Mouse (Mus musculus): ENCODE measurements around the gene Srl. TPM values are rescaled to one million over a fixed set of nuclear protein-coding genes. Genes with fewer than 3 reads are reported as not detected.

The Srl gene
- polyA plus RNA-seq, 1 experiment from 2014 or later, result 28.9 TPM

DNA sequence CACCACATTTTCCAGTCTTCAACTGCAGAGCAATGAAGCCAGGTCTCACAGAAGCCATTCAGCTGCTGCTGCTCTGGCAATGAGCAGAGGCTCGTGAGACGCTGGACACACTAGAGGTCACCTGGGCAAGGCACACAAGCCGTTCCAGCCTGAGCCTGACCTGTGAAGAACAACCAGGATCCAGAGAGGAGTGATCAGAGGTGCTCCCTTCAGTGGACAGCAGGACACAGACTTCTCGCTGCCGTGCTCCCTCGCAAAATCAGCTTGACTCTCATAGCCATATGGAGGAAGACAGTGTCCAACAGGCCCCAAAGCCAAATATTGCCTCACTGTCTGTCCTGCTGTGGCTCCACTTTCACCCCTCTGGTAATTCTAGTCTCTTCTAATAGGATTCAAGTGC is 92.2 kb downstream of the Srl start:
- H3K4me1 ChIP-seq (replicated peaks), result no peaks in the 10 kb centered on the region
- 88% methylated on average over 6 of the region's 6 CpGs for WGBS
- ATAC-seq (ENCODE audit: low read depth), result no peak
- no peaks in the 10 kb centered on the region for H3K36me3 ChIP-seq
- H3K9me3 ChIP-seq, result no peaks in the 10 kb centered on the region
- no peak overlapping the region for H3K9ac ChIP-seq
- H3K27ac ChIP-seq (replicated peaks), result no peak overlapping the region
- no peaks in the 10 kb centered on the region for H3K27me3 ChIP-seq
- H3K4me3 ChIP-seq, result no peak overlapping the region
- no peak overlapping the region for H3K4me2 ChIP-seq

DNA sequence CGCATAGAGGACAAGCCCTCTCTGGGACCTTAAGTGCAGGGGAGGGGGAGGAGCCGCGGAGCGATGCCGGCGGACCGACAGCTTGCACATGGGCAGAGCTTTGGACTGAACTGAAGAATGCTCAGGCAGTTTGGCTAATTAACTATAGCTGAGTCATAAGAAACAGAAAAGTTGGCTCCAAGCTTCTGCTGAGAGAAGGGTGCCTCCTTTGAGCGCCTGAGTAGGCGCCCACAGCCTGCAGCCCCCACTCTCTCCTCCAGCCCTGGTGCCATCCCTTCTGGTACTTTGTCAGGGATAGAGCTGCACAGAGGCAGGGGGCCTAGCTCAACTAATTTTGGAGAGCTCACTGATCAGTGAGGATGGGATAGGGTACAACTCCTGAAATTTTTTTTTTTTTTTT is 93.4 kb downstream of the Srl start:
- Histone ChIP-seq H3K4me3 (no peak overlapping the region), H3K9me3 (no peaks in the 10 kb centered on the region), H3K36me3 (no peaks in the 10 kb centered on the region), H3K4me2 (no peak overlapping the region), H3K9ac (no peak overlapping the region), H3K27ac (replicated peaks) (no peak overlapping the region), H3K4me1 (replicated peaks) (no peaks in the 10 kb centered on the region), H3K27me3 (no peaks in the 10 kb centered on the region)
- no peak for ATAC-seq (ENCODE audit: low read depth)
- 61% methylated on average over 9 of the region's 9 CpGs for WGBS

DNA sequence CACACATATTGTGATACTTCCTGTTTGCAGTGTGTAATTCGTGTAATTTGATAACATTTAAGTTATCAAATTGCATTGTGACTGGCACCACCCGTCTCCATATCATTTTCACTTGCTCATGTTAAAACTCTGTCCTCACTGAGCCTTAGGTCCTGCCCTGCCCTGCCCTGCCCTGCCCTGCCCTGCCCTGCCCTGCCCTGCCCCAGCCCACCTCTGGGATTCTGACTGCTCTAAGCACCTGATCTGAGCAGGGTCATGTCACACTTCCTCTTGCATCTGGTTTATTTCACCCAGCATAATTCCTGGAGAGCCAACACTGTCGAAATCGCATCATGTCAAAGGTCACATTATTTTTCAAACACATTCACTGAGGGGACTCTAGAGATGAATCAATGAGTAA is 95.2 kb downstream of the Srl start:
- Histone ChIP-seq H3K27me3 (no peaks in the 10 kb centered on the region), H3K9me3 (no peaks in the 10 kb centered on the region), H3K4me1 (replicated peaks) (no peaks in the 10 kb centered on the region), H3K9ac (no peak overlapping the region), H3K27ac (replicated peaks) (no peak overlapping the region), H3K36me3 (no peaks in the 10 kb centered on the region), H3K4me3 (no peak overlapping the region), H3K4me2 (no peak overlapping the region)
- ATAC-seq (ENCODE audit: low read depth), result no peak
- 80% methylated on average over 4 of the region's 4 CpGs for WGBS

DNA sequence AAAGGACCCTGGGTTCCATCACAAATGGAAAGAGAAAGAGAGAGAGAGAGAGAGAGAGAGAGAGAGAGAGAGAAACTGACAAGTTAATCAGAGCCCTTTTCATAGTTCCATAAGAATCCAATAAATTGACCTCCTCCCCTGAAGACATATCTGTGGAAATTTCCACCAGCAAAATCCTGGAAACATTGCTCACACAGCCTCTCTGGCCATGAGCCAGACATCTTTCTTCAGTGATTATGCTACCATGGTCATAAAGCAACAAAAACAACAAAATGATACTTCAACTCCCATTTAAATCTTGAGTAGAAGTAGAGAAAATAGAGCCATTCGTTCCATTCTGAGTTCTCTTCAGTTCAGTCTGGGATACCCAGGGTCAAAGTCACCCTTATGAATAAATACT is 97.2 kb downstream of the Srl start:
- H3K4me3 ChIP-seq, result no peak overlapping the region
- H3K4me2 ChIP-seq, result no peak overlapping the region
- no peak for ATAC-seq (ENCODE audit: low read depth)
- no peaks in the 10 kb centered on the region for H3K9me3 ChIP-seq
- H3K36me3 ChIP-seq, result no peaks in the 10 kb centered on the region
- no peaks in the 10 kb centered on the region for H3K27me3 ChIP-seq
- H3K9ac ChIP-seq, result no peak overlapping the region
- WGBS, result 79% methylated on average over 1 of the region's 1 CpGs
- H3K4me1 ChIP-seq (replicated peaks), result no peaks in the 10 kb centered on the region
- H3K27ac ChIP-seq (replicated peaks), result no peak overlapping the region

DNA sequence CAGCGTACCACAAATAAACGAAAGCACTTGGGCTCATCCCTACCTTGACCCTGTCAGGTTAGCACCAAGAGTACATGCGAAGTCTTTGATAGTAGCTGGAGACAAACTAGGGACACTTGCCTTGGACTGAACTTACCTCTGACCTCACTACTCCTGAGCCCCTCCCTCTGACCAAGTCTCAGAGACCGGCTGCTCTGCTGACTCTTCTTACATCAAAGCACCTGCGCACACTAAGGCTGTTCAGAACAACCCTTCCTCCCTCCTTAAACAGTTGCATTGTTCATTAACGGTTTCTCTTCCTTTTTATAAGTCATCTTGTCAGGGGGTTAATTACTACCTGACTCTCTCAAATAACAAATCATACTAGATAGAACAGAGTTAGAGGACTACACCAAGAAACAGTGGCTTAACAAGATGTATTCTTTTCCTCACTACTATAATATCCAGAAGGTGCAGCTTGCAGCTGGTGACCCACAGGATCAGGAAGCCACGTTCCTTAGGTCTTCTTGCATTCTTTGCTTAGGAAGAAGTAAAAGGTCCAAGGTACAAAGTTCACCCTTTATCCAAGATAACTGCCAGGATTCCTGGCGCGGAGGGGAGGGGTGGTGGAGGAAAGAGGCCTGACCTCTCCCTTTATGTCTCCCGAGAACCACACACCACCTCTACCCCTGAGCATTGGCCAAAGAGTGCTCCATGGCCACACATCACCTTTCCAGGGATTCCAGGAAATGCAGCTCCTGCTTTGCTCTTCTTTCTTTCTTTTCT is 102.1 kb downstream of the Srl start:
- WGBS, result 73% methylated on average over 10 of the region's 10 CpGs
- no peak overlapping the region for H3K9ac ChIP-seq
- no peak for ATAC-seq (ENCODE audit: low read depth)
- H3K4me2 ChIP-seq, result no peak overlapping the region
- H3K9me3 ChIP-seq, result no peaks in the 10 kb centered on the region
- no peak overlapping the region for H3K27ac ChIP-seq (replicated peaks)
- no peaks in the 10 kb centered on the region for H3K27me3 ChIP-seq
- H3K4me3 ChIP-seq, result no peak overlapping the region
- H3K36me3 ChIP-seq, result no peaks in the 10 kb centered on the region
- H3K4me1 ChIP-seq (replicated peaks), result no peaks in the 10 kb centered on the region

DNA sequence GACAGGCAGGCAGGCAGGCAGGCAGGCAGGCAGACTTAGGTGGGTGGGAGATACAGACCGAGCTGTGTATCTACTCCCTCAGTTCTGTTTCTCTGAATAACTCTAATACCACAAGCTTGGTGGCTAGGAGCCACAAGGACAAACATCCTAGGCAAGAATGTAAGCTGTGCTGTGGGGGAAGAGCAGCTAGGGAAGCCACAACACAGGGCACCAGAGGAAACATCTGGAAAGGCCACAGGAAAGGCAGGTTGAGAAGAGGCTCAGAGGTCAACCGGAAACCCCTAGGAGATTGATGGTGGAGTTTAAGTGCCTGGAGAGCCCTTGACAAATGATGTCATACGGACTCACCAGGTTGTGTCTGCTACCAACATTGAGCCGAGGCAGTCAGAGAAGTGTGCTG is 104.9 kb downstream of the Srl start:
- ATAC-seq (ENCODE audit: low read depth), result no peak
- Histone ChIP-seq H3K4me1 (replicated peaks) (no peaks in the 10 kb centered on the region), H3K4me2 (no peak overlapping the region), H3K36me3 (no peaks in the 10 kb centered on the region), H3K9me3 (no peaks in the 10 kb centered on the region), H3K4me3 (no peak overlapping the region), H3K27me3 (no peaks in the 10 kb centered on the region), H3K27ac (replicated peaks) (no peak overlapping the region), H3K9ac (no peak overlapping the region)
- WGBS, result 75% methylated on average over 4 of the region's 4 CpGs

DNA sequence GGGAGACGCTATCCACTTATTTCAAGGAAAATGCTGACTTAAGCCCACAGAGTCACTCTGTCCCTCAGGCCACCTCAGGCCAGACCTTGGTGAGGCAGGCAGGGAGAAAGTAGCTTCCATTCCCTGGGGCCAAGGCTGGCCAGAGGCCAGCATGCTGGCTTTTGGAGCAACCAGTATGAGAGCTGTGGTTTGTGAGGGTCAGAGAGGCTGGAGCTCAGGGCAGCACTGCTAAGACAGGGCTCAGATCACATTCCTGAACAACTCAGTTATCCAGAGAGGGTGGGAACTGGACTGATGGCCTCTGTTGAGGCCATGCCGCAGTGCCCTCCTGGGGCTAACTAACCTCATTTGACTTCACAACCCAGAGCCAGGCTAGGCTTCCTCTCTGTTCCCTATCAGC is 106.2 kb downstream of the Srl start:
- H3K4me1 ChIP-seq (replicated peaks), result no peaks in the 10 kb centered on the region
- no peak overlapping the region for H3K4me3 ChIP-seq
- H3K27ac ChIP-seq (replicated peaks), result no peak overlapping the region
- no peak overlapping the region for H3K9ac ChIP-seq
- H3K27me3 ChIP-seq, result no peaks in the 10 kb centered on the region
- WGBS, result 83% methylated on average over 2 of the region's 2 CpGs
- no peak overlapping the region for H3K4me2 ChIP-seq
- no peaks in the 10 kb centered on the region for H3K9me3 ChIP-seq
- ATAC-seq (ENCODE audit: low read depth), result no peak
- no peaks in the 10 kb centered on the region for H3K36me3 ChIP-seq

DNA sequence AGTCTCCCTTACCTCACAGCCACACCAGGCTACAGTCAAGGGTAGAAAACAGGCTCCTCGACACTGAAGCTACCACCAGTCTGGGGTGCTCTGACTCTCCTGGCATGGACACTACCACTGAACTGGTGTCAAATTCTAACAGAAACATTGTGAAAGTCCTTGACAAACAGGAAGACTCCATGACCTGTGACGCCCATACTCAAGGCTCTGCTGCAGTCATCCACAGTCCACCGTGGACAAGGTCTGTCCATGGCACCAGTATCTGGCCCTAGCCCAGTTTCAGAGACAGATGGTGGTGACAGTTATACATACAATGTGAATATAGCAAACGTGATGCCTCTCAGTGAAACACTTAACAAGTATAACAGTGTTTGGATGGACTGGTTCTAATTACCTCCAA is 109.8 kb downstream of the Srl start:
- ATAC-seq (ENCODE audit: low read depth), result no peak
- no peak overlapping the region for H3K4me3 ChIP-seq

DNA sequence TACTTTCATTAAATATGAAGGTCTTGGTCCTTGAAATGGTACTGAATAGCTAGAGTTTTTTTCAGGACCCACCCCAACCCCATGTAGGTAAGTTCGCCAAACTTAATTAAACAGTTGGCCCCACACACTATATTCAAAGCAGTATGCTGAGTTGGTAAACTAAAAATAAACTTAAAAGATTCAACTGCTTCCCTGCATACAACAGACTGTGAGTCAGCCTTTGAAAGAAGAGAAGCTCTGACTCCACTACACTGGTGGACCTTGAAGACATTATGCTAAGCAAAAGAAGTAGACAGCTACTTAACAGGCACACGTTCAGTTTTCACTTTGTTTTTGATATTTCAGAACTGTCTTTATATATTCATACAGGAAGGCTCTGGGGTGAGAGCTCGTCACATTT is 110.6 kb downstream of the Srl start:
- Histone ChIP-seq H3K4me1 (replicated peaks) (no peaks in the 10 kb centered on the region), H3K36me3 (no peaks in the 10 kb centered on the region), H3K9me3 (no peaks in the 10 kb centered on the region), H3K27me3 (peaks cover 4% of the 10 kb centered on the region; the same call in 1 of the 2 replicates), H3K9ac (no peak overlapping the region), H3K27ac (replicated peaks) (no peak overlapping the region), H3K4me2 (no peak overlapping the region), H3K4me3 (no peak overlapping the region)
- ATAC-seq (ENCODE audit: low read depth), result no peak
- WGBS, result 88% methylated on average over 3 of the region's 3 CpGs

More for the DNA sequence above, 109.8 kb downstream of the Srl start:
- WGBS, result 80% methylated on average over 4 of the region's 4 CpGs
- no peaks in the 10 kb centered on the region for H3K4me1 ChIP-seq (replicated peaks)
- H3K36me3 ChIP-seq, result no peaks in the 10 kb centered on the region
- no peak overlapping the region for H3K27ac ChIP-seq (replicated peaks)
- peaks cover 4% of the 10 kb centered on the region; the same call in 1 of the 2 replicates for H3K27me3 ChIP-seq
- H3K4me2 ChIP-seq, result no peak overlapping the region
- H3K9ac ChIP-seq, result no peak overlapping the region
- H3K9me3 ChIP-seq, result no peaks in the 10 kb centered on the region

DNA sequence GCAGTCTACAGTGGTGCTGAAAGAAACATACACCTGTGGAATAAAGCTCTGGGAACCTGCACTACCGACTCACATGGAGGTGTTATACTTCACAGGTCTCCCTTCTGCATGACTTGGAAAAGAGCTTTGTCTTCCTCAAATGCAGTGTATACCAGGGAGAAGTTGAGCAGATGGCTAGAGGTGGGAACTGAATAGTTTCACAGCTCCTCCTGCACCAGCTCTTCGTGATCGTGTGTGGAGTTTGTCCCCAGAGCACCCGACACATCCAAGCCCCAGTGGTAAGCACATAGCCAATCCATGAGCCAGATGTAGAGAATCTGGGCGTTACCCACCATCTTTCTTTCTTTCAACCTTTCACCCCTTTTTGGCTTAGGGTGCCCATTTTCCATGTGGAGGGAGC is 111.4 kb downstream of the Srl start:
- ATAC-seq (ENCODE audit: low read depth), result no peak
- no peak overlapping the region for H3K9ac ChIP-seq
- H3K9me3 ChIP-seq, result no peaks in the 10 kb centered on the region
- no peaks in the 10 kb centered on the region for H3K4me1 ChIP-seq (replicated peaks)
- no peaks in the 10 kb centered on the region for H3K36me3 ChIP-seq
- H3K27ac ChIP-seq (replicated peaks), result no peak overlapping the region
- H3K4me3 ChIP-seq, result no peak overlapping the region
- no peak overlapping the region for H3K4me2 ChIP-seq
- H3K27me3 ChIP-seq, result peaks cover 4% of the 10 kb centered on the region; the same call in 1 of the 2 replicates
- 87% methylated on average over 5 of the region's 5 CpGs for WGBS

Other genes with a start within 250 kb of the Srl start
- gene Adcy9, start 121.3 kb downstream of the Srl start, polyA plus RNA-seq (2015; fragmentation: Nextera tagmentation; extraction: Ambion mirVana), result 2.8 and 2.9 TPM in 2 replicates
- gene Tfap4, start 18.0 kb upstream of the Srl start, polyA plus RNA-seq (2015; fragmentation: Nextera tagmentation; extraction: Ambion mirVana), result 10.2 TPM in 2 replicates
- 22.2 and 28.8 TPM in 2 replicates for gene Glis2, start 52.9 kb upstream of the Srl start, polyA plus RNA-seq (2015; fragmentation: Nextera tagmentation; extraction: Ambion mirVana)
- gene Pam16, start 83.2 kb upstream of the Srl start, polyA plus RNA-seq (2015; fragmentation: Nextera tagmentation; extraction: Ambion mirVana), result 152 and 169 TPM in 2 replicates
- gene Vasn, start 98.1 kb upstream of the Srl start, polyA plus RNA-seq (2015; fragmentation: Nextera tagmentation; extraction: Ambion mirVana), result 6.7 TPM in 2 replicates
- gene Dnaja3, start 98.2 kb upstream of the Srl start, polyA plus RNA-seq (2015; fragmentation: Nextera tagmentation; extraction: Ambion mirVana), result 55.7 and 59.2 TPM in 2 replicates
- gene Coro7, start 138.0 kb upstream of the Srl start, polyA plus RNA-seq (2015; fragmentation: Nextera tagmentation; extraction: Ambion mirVana), result 27.9 and 33.5 TPM in 2 replicates
- gene Nmral1, start 177.5 kb upstream of the Srl start, polyA plus RNA-seq (2015; fragmentation: Nextera tagmentation; extraction: Ambion mirVana), result 55.5 and 57.2 TPM in 2 replicates
- gene Hmox2, start 184.5 kb upstream of the Srl start, polyA plus RNA-seq (2015; fragmentation: Nextera tagmentation; extraction: Ambion mirVana), result 102 and 108 TPM in 2 replicates
- 100 and 109 TPM in 2 replicates for gene Cdip1, start 248.5 kb upstream of the Srl start, polyA plus RNA-seq (2015; fragmentation: Nextera tagmentation; extraction: Ambion mirVana)

Data from neural tube, embryonic 13.5 days (tissue).